Mouse (Mus musculus) adrenal gland, adult 8-10 months (tissue): ENCODE data around the gene Exog. TPM values are rescaled to one million over a fixed set of nuclear protein-coding genes. Genes with fewer than 3 reads are reported as not detected.

Source experiments
- DNase-seq: peaks from one replicate; pipeline ENCODE4 v3.0.0; 2022
- total RNA-seq, 4 experiments: library from RNA; stranded (reverse); gene quantifications; 2 replicates each; pipeline ENCODE4 v1.2.4; 2022

Exog gene
- total RNA-seq, 4 experiments from 2014 or later, result 4.6 to 5.9 (median 4.9) TPM

- DNase-seq, result peak; percentile 28
Measured at GRCm38 (mm10) chr9:119460410-119460809, 15.7 kb downstream of the Exog start.

- DNase-seq, result no peak
Measured at GRCm38 (mm10) chr9:119465056-119465455, 20.3 kb downstream of the Exog start.

GRCm38 (mm10) chr9:119465595-119465994 is 20.9 kb downstream of the Exog start:
- DNase-seq, result no peak

- DNase-seq, result no peak
Measured at GRCm38 (mm10) chr9:119469691-119470353, 25.1 kb downstream of the Exog start.

- no peak for DNase-seq
Measured at GRCm38 (mm10) chr9:119472412-119472918, 27.7 kb downstream of the Exog start.

- DNase-seq, result no peak
Measured at GRCm38 (mm10) chr9:119473011-119473410, 28.3 kb downstream of the Exog start.

GRCm38 (mm10) chr9:119473608-119474164 is 28.9 kb downstream of the Exog start:
- no peak for DNase-seq

GRCm38 (mm10) chr9:119474717-119475611 is 30.2 kb downstream of the Exog start:
- no peak for DNase-seq

- no peak for DNase-seq
Measured at GRCm38 (mm10) chr9:119477754-119478153, 33.0 kb downstream of the Exog start.

GRCm38 (mm10) chr9:119478345-119478744 is 33.6 kb downstream of the Exog start:
- no peak for DNase-seq

GRCm38 (mm10) chr9:119479297-119479696 is 34.6 kb downstream of the Exog start:
- DNase-seq, result peak; percentile 59

GRCm38 (mm10) chr9:119481612-119482011 is 36.9 kb downstream of the Exog start:
- no peak for DNase-seq

GRCm38 (mm10) chr9:119483554-119484353 is 39.0 kb downstream of the Exog start:
- DNase-seq, result peak; percentile 12

GRCm38 (mm10) chr9:119484420-119484819 is 39.7 kb downstream of the Exog start:
- no peak for DNase-seq

- no peak for DNase-seq
Measured at GRCm38 (mm10) chr9:119484868-119485267, 40.1 kb downstream of the Exog start.

GRCm38 (mm10) chr9:119496354-119496753 is 51.6 kb downstream of the Exog start:
- DNase-seq, result no peak

- DNase-seq, result no peak
Measured at GRCm38 (mm10) chr9:119496960-119497359, 52.2 kb downstream of the Exog start.

GRCm38 (mm10) chr9:119497546-119498246 is 53.0 kb downstream of the Exog start:
- no peak for DNase-seq

GRCm38 (mm10) chr9:119498247-119498607 is 53.5 kb downstream of the Exog start:
- no peak for DNase-seq

GRCm38 (mm10) chr9:119498885-119499284 is 54.1 kb downstream of the Exog start:
- no peak for DNase-seq

GRCm38 (mm10) chr9:119503613-119504012 is 58.9 kb downstream of the Exog start:
- no peak for DNase-seq
